Mouse (Mus musculus): ENCODE measurements around the gene Abcg1.

DNA sequence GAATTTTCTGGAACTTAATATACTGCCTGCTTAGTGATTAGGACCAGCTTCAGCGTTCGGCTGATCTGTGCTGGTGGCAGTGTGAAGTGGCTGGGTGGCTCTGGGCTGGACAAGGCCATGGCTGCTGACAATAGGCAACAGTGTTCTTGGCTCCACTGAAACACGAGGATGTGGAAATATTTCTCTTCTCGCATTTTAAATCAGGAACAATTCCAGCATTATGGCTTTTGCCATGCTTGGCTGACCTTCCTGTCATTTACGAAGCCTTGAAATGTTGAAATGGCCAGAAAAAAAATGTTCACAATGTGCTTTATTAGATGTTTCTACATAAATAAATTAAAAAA lies 32.7 kb upstream of the Abcg1 start:
- TF ChIP-seq CTCF (IDR thresholded peaks at IDR 0.05; ENCODE audit: low read depth): no peak
- TF ChIP-seq EP300 (IDR thresholded peaks at IDR 0.05; ENCODE audit: low read depth): no peak
